8 mouse cellular contexts compared by ENCODE assay signal in genomic region chrX:72986841-72987519, GRCm38 (mm10). TPM values are rescaled to one million over a fixed set of nuclear protein-coding genes. Genes with fewer than 3 reads are reported as not detected.
DNase-seq lines count a peak whose midpoint lies in the region; ATAC-seq and TF ChIP-seq lines count a peak whose summit lies in the region.

TSS of gene Zfp185 (plus strand) at chrX:72987339.

- peak within 1 kb of the TSS; percentile 45 for H3K4me3 ChIP-seq in intestine, embryonic 16.5 days (ENCODE audit: low read length)
- peak within 1 kb of the TSS; percentile 33 for H3K4me3 ChIP-seq in liver, postnatal 0 days (ENCODE audit: low read depth, low read length)
- H3K4me3 ChIP-seq in neural tube, embryonic 15.5 days (replicated peaks) = peak within 1 kb of the TSS; percentile 38

- TF ChIP-seq CTCF in liver, postnatal 0 days (IDR thresholded peaks at IDR 0.05; ENCODE audit: low read depth) = no peak

- no peaks in the 10 kb centered on the region for H3K36me3 ChIP-seq in intestine, embryonic 16.5 days (ENCODE audit: control insufficient read depth, insufficient read depth, low read length)
- no peaks in the 10 kb centered on the region for H3K36me3 ChIP-seq in liver, postnatal 0 days (replicated peaks; ENCODE audit: insufficient read depth, low read length)
- H3K36me3 ChIP-seq in neural tube, embryonic 15.5 days = no peaks in the 10 kb centered on the region

- H3K9ac ChIP-seq in intestine, embryonic 16.5 days (ENCODE audit: low read depth, low read length) = peak within 1 kb of the TSS; percentile 49; the same call in 1 of the 2 replicates
- H3K9ac ChIP-seq in liver, postnatal 0 days (replicated peaks) = no peak within 1 kb of the TSS
- no peak within 1 kb of the TSS for H3K9ac ChIP-seq in neural tube, embryonic 15.5 days (replicated peaks)

- DNase-seq in NIH3T3 (ENCODE audit: low read depth) = peak; percentile 8
- DNase-seq in embryo, embryonic 10 days (ENCODE audit: low spot score) = peak; percentile 64
- peak; percentile 96 for DNase-seq in heart, adult 11 months
- DNase-seq in liver, postnatal 0 days = peak; percentile 47
- no peak for DNase-seq in layer of hippocampus, adult 11-12 months (ENCODE audit: low spot score)
- DNase-seq in spleen, adult 12 weeks (ENCODE audit: low spot score) = no peak

- ATAC-seq in intestine, embryonic 16.5 days = peak; percentile 86
- ATAC-seq in liver, postnatal 0 days = peak; percentile 74
- peak; percentile 62; the same call in 1 of the 2 replicates for ATAC-seq in neural tube, embryonic 15.5 days (ENCODE audit: low FRiP score)

- peaks cover 11% of the 10 kb centered on the region; the same call in 1 of the 2 replicates for H3K27me3 ChIP-seq in intestine, embryonic 16.5 days (replicated peaks; ENCODE audit: control insufficient read depth, insufficient read depth, low read length)
- H3K27me3 ChIP-seq in liver, postnatal 0 days (ENCODE audit: insufficient read depth, low read length) = peaks cover 15% of the 10 kb centered on the region; the same call in 1 of the 2 replicates
- H3K27me3 ChIP-seq in neural tube, embryonic 15.5 days (replicated peaks) = peaks cover 8% of the 10 kb centered on the region; the same call in 1 of the 2 replicates

- no peaks in the 10 kb centered on the region for H3K4me1 ChIP-seq in intestine, embryonic 16.5 days (ENCODE audit: control insufficient read depth, insufficient read depth, low read length)
- H3K4me1 ChIP-seq in liver, postnatal 0 days (ENCODE audit: insufficient read depth) = no peaks in the 10 kb centered on the region
- no peaks in the 10 kb centered on the region for H3K4me1 ChIP-seq in neural tube, embryonic 15.5 days

- peak within 1 kb of the TSS; percentile 68 for H3K4me2 ChIP-seq in intestine, embryonic 16.5 days (ENCODE audit: low read depth, low read length)
- peak within 1 kb of the TSS; percentile 64 for H3K4me2 ChIP-seq in liver, postnatal 0 days (ENCODE audit: low read depth, low read length)
- peak within 1 kb of the TSS; percentile 71 for H3K4me2 ChIP-seq in neural tube, embryonic 15.5 days

- no peaks in the 10 kb centered on the region for H3K9me3 ChIP-seq in intestine, embryonic 16.5 days (ENCODE audit: control insufficient read depth, low read length)
- H3K9me3 ChIP-seq in liver, postnatal 0 days (ENCODE audit: low read length) = no peaks in the 10 kb centered on the region
- H3K9me3 ChIP-seq in neural tube, embryonic 15.5 days (replicated peaks) = no peaks in the 10 kb centered on the region

- TF ChIP-seq EP300 in liver, postnatal 0 days (IDR thresholded peaks at IDR 0.05; ENCODE audit: low read depth) = no peak

- H3K27ac ChIP-seq in intestine, embryonic 16.5 days (ENCODE audit: low read length) = no peak within 1 kb of the TSS
- no peak within 1 kb of the TSS for H3K27ac ChIP-seq in liver, postnatal 0 days (ENCODE audit: low read depth)
- H3K27ac ChIP-seq in neural tube, embryonic 15.5 days (replicated peaks) = no peak within 1 kb of the TSS

- 21% methylated on average over 37 of the region's 45 CpGs for WGBS in intestine, embryonic 16.5 days
- WGBS in liver, postnatal 0 days (ENCODE audit: insufficient replicate concordance) = 26% methylated on average over 36 of the region's 45 CpGs
- 24% methylated on average over 40 of the region's 45 CpGs for WGBS in neural tube, embryonic 15.5 days

RNA-seq across cellular contexts. Expression of gene Zfp185, which starts in this region (rescaled TPM):
- 4.6 and 4.9 TPM in 2 replicates for polyA plus RNA-seq in intestine, embryonic 16.5 days (2015; fragmentation: Nextera tagmentation; extraction: Ambion mirVana)
- polyA plus RNA-seq in liver, postnatal 0 days (2015; fragmentation: Nextera tagmentation; extraction: Ambion mirVana) = 0.33 and 0.34 TPM in 2 replicates
- 1.1 and 1.4 TPM in 2 replicates for polyA plus RNA-seq in neural tube, embryonic 15.5 days (2015; fragmentation: Nextera tagmentation; extraction: Ambion mirVana)

Comparison
In these comparisons a context has a peak if more than half of its experiments do, and no peak if none do; other contexts are left out.
1. Peak in DNase-seq, ATAC-seq, H3K4me3 ChIP-seq and H3K4me2 ChIP-seq in liver, postnatal 0 days; RNA of the gene not detected or under 1 TPM.
2. DNase-seq: peak in NIH3T3 (single experiment), embryo, embryonic 10 days (single experiment) and heart, adult 11 months (single experiment); none in layer of hippocampus, adult 11-12 months (single experiment) and spleen, adult 12 weeks (single experiment).
3. Peak in every context shown above with its lines, with median percentiles within 50 percentile points of each other: ATAC-seq, H3K4me2 ChIP-seq and H3K4me3 ChIP-seq.